Mouse (Mus musculus) ES-Bruce4 (cell line): Measurements from ENCODE around the gene Usp3.

Experiments used
- CTCF ChIP-seq: IDR thresholded peaks from one replicate; pipeline ENCODE4 v1.8.1; 2011; ENCODE audit warnings: low read depth, low read length
- POLR2A ChIP-seq: IDR thresholded peaks from one replicate; pipeline ENCODE4 v1.8.1; 2011; ENCODE audit warnings: low read length; ENCODE audit not compliant: insufficient read depth

DNA sequence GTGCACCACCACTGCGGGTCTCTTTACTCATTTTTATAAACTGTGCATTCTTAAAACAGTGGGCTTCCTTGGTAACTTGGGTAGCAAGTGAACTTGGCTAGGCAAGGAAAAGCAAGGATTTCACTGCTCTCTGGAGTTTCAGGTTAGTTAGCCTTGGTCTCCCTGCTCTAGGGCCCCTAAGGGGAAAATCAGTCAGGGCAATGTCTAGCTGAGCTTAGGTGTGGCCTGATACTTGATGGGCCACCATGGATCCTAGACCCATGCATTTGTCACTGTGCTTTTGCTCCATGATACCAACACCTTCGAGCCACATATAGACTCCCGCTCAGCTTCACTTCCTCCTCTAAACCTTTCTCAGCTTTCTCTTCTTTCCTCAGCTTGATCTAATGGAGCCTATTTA lies 71.3 kb downstream of the Usp3 start:
- TF ChIP-seq POLR2A (no peak), CTCF (no peak)
